Mouse (Mus musculus) stomach, postnatal 0 days (tissue): ENCODE results near the gene Tnik. TPM values are rescaled to one million over a fixed set of nuclear protein-coding genes. Genes with fewer than 3 reads are reported as not detected.

ENCODE experiments used
- ATAC-seq: fragments of 200-750 bp; cut with Nextera tagmentation; 2 replicates; pipeline ENCODE4 v1.8.0; 2017; ENCODE audit not compliant: low FRiP score, low TSS enrichment
- DNase-seq: peaks from one replicate; pipeline ENCODE4 v3.0.0-alpha.2; 2016; ENCODE audit warnings: low spot score
- H3K27ac ChIP-seq: fragments of 300-500 bp; sonication (generic); replicated peaks from 2 replicates; pipeline ENCODE4 v1.5.1; 2014; ENCODE audit warnings: mild to moderate bottlenecking, control low read depth
- H3K27me3 ChIP-seq: fragments of 300-500 bp; sonication (generic); 2 replicates; pipeline ENCODE4 v1.6.1; 2014; ENCODE audit warnings: low read length; ENCODE audit not compliant: control insufficient read depth, insufficient read depth
- H3K36me3 ChIP-seq: fragments of 300-500 bp; sonication (generic); 2 replicates; pipeline ENCODE4 v1.6.1; 2014; ENCODE audit warnings: low read length, mixed read lengths; ENCODE audit not compliant: control insufficient read depth, insufficient read depth
- H3K4me1 ChIP-seq: fragments of 300-500 bp; sonication (generic); replicated peaks from 2 replicates; pipeline ENCODE4 v1.6.1; 2014; ENCODE audit warnings: antibody characterized with exemption; ENCODE audit not compliant: control insufficient read depth, insufficient read depth
- H3K4me2 ChIP-seq: fragments of 300-500 bp; sonication (generic); replicated peaks from 2 replicates; pipeline ENCODE4 v1.6.1; 2014; ENCODE audit warnings: low read depth, mild to moderate bottlenecking, control low read depth, moderate library complexity
- H3K4me3 ChIP-seq: fragments of 300-500 bp; sonication (generic); 2 replicates; pipeline ENCODE4 v1.5.1; 2014; ENCODE audit warnings: low read depth, low read length, control low read depth
- H3K9ac ChIP-seq: fragments of 300-500 bp; sonication (generic); 2 replicates; pipeline ENCODE4 v1.6.1; 2014; ENCODE audit warnings: mild to moderate bottlenecking, low read length, control low read depth, mixed read lengths
- H3K9me3 ChIP-seq: fragments of 300-500 bp; sonication (generic); 2 replicates; pipeline ENCODE4 v1.6.1; 2016; ENCODE audit warnings: low read length; ENCODE audit not compliant: control insufficient read depth
- CTCF ChIP-seq: IDR thresholded peaks from 2 replicates; pipeline ENCODE4 v1.5.1; 2016; ENCODE audit warnings: antibody characterized with exemption, low read depth, mild to moderate bottlenecking, moderate library complexity
- EP300 ChIP-seq: optimal IDR thresholded peaks from 2 replicates; pipeline ENCODE3; 2016; ENCODE audit warnings: antibody characterized with exemption
- WGBS: fragments of 180-500 bp; shearing (Covaris S2); extraction: QIAGEN DNeasy Blood & Tissue Kit; methylation state at CpG from one replicate; pipeline ENCODE4 v1.1.7; 2014; 5-methylcytosine and 5-hydroxymethylcytosine counted together
- polyA plus RNA-seq: library from polyadenylated mRNA; unstranded; fragments of >200 nt; fragmentation: Nextera tagmentation; extraction: Ambion mirVana; gene quantifications from 2 replicates; pipeline ENCODE4 v1.2.1, GENCODE M21; 2015

Tnik gene
- polyA plus RNA-seq, 1 experiment from 2014 or later: 4.6 TPM

GRCm38 (mm10) chr3:28388540-28388939, 125.5 kb downstream of the Tnik start:
- DNase-seq (no peak), ATAC-seq (no peak)
- Histone ChIP-seq H3K4me1 (no peaks in the 10 kb centered on the region), H3K4me3 (no peak overlapping the region), H3K4me2 (no peak overlapping the region), H3K27ac (no peak overlapping the region), H3K9me3 (no peaks in the 10 kb centered on the region), H3K27me3 (no peaks in the 10 kb centered on the region), H3K36me3 (no peaks in the 10 kb centered on the region), H3K9ac (no peak overlapping the region)
- WGBS: 89% methylated on average over 3 of the region's 3 CpGs
- no peak for TF ChIP-seq CTCF
- TF ChIP-seq EP300: no peak

GRCm38 (mm10) chr3:28390183-28390582, 127.2 kb downstream of the Tnik start:
- H3K27ac ChIP-seq: no peak overlapping the region
- no peak for DNase-seq
- TF ChIP-seq EP300 (no peak), CTCF (no peak)
- WGBS: 95% methylated on average over 2 of the region's 2 CpGs
- H3K4me1 ChIP-seq: no peaks in the 10 kb centered on the region
- no peaks in the 10 kb centered on the region for H3K36me3 ChIP-seq
- H3K4me2 ChIP-seq: no peak overlapping the region
- H3K27me3 ChIP-seq: no peaks in the 10 kb centered on the region
- no peak overlapping the region for H3K4me3 ChIP-seq
- no peak for ATAC-seq
- H3K9me3 ChIP-seq: no peaks in the 10 kb centered on the region
- no peak overlapping the region for H3K9ac ChIP-seq

GRCm38 (mm10) chr3:28392542-28392941, 129.5 kb downstream of the Tnik start:
- no peak for TF ChIP-seq CTCF
- no peak for TF ChIP-seq EP300
- H3K27ac ChIP-seq: no peak overlapping the region
- no peaks in the 10 kb centered on the region for H3K27me3 ChIP-seq
- no peaks in the 10 kb centered on the region for H3K36me3 ChIP-seq
- no peak overlapping the region for H3K4me2 ChIP-seq
- H3K4me3 ChIP-seq: no peak overlapping the region
- no peak for ATAC-seq
- no peak for DNase-seq
- no peaks in the 10 kb centered on the region for H3K4me1 ChIP-seq
- H3K9ac ChIP-seq: no peak overlapping the region
- H3K9me3 ChIP-seq: no peaks in the 10 kb centered on the region

GRCm38 (mm10) chr3:28398781-28399180, 135.8 kb downstream of the Tnik start:
- Histone ChIP-seq H3K9ac (no peak overlapping the region), H3K9me3 (no peaks in the 10 kb centered on the region), H3K4me1 (0 out of 2 replicates have a peak, but pooled peaks cover 3% of the 10 kb centered on the region), H3K27me3 (no peaks in the 10 kb centered on the region), H3K4me2 (no peak overlapping the region), H3K4me3 (no peak overlapping the region), H3K36me3 (no peaks in the 10 kb centered on the region), H3K27ac (no peak overlapping the region)
- ATAC-seq: no peak
- TF ChIP-seq CTCF: no peak
- TF ChIP-seq EP300: no peak
- 90% methylated on average over 1 of the region's 1 CpGs for WGBS
- DNase-seq: no peak

GRCm38 (mm10) chr3:28399593-28400216, 136.7 kb downstream of the Tnik start:
- WGBS: 87% methylated on average over 9 of the region's 9 CpGs
- ATAC-seq: no peak
- Histone ChIP-seq H3K27ac (no peak overlapping the region), H3K9me3 (no peaks in the 10 kb centered on the region), H3K4me2 (no peak overlapping the region), H3K9ac (no peak overlapping the region), H3K36me3 (no peaks in the 10 kb centered on the region), H3K4me3 (no peak overlapping the region), H3K4me1 (0 out of 2 replicates have a peak, but pooled peaks cover 3% of the 10 kb centered on the region), H3K27me3 (no peaks in the 10 kb centered on the region)
- DNase-seq: no peak
- TF ChIP-seq CTCF (no peak), EP300 (no peak)

- TF ChIP-seq CTCF (no peak), EP300 (no peak)
- no peak for DNase-seq
- H3K4me3 ChIP-seq: no peak overlapping the region
- H3K4me1 ChIP-seq: 0 out of 2 replicates have a peak, but pooled peaks cover 3% of the 10 kb centered on the region
- no peak overlapping the region for H3K27ac ChIP-seq
- ATAC-seq: no peak
- H3K9me3 ChIP-seq: no peaks in the 10 kb centered on the region
- no peak overlapping the region for H3K4me2 ChIP-seq
- 69% methylated on average over 9 of the region's 9 CpGs for WGBS
- H3K9ac ChIP-seq: no peak overlapping the region
- H3K36me3 ChIP-seq: no peaks in the 10 kb centered on the region
- H3K27me3 ChIP-seq: no peaks in the 10 kb centered on the region
These were observed 138.3 kb downstream of the Tnik start for GRCm38 (mm10) chr3:28401335-28401734.
